Mouse (Mus musculus) left cerebral cortex, adult 8-10 months (tissue): ENCODE measurements around the gene Tango2. TPM values are rescaled to one million over a fixed set of nuclear protein-coding genes. Genes with fewer than 3 reads are reported as not detected.
"Not testable (repeated sequence)": the region's sequence is repeated elsewhere in the genome, so short reads cannot be mapped to it uniquely, and the experiment has no call there.

ENCODE experiments used
- DNase-seq, 2 experiments: peaks; one replicate each; pipeline ENCODE4 v3.0.0; 2022; ENCODE audit warnings: low spot score in 2 of 2
- total RNA-seq, 4 experiments: library from RNA; stranded (reverse); gene quantifications; 2 replicates each; pipeline ENCODE4 v1.2.4; 2022

Tango2 gene
- total RNA-seq, 4 experiments from 2014 or later: 135 to 145 (median 142) TPM

DNA sequence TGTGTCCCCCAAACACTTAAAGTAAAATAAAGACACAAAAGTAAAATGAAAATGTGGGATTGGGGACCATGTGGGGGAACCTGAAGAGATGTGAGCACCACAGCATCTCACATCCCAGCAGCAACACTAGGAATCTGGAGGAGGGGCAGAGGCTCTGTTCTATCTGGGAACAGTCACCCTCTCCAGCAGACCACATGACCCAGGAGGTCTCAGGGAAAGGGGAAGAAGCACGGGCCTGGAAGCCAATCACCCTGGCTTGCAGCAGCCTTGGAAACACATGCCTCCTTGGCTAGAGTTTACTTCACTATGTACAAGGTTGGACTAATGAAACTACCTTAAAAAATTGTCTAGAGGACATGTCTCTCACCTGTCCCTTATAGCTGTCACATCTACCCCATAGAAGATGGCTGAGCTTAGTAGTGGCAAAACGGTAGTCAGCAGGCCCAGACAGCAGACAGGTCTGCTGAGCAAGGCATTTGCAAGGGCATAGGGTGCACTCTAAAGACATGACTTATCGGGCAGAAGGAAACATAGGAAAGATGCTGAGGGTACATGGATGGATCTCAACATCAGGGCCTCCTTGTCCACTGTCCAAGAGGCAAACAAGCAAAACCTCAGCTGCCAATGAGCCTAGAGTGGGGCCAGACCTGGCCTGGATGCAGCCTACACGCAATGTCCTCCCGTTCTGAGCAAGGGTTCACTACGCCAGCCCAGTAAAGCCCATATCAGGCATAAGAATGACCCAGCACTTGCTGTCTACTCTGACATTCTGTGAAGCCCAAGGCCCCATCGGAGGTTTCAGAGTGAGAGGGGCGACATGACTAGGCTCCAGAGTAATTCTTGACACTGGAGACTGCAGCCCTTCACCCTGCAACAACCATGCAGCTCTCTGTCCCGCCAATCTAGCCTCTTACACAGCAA, 5.0 kb downstream of the Tango2 start:
- DNase-seq: peak in 1 of 2 experiments; percentile 31

DNA sequence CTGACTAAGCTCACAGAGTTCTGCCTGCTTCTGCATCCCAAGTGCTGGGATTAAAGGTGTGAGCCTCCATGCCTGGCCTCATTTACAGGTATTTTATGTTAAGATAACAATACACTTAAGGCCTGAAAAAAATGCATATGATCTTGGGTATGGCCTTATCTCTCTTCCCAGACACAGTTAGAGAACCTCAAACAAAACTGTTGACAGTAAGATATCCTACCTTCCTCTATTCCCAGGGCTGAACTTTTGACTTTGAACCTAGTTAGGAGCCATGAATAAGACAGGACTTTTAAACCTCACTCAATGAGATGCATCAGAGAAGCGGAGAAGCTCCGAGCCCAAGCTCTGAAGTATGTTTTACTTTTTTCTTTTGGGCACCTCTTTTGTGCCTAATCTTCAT, 5.8 kb downstream of the Tango2 start:
- DNase-seq: no peak

GRCm38 (mm10) chr16:18341605-18342004, 6.3 kb downstream of the Tango2 start:
- no peak for DNase-seq

DNA sequence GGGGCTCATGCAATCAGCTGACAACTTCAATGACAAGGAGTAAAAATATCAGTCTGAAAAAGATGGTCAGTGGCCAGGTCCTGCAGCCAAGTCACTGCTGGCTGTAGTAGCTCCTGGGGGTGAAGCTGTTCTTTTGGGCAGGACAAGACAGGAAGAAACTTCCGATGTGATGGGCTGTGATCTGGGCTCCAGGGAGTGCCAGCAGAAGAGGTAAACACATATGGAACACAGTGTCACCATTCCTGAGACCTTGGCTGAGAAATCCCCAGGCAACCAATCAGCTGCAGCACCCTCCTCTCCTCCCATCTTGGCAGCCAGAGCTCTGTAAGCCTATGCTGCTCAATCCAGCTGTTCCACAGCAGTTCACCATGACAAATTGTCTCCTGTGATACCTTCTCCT, 8.0 kb downstream of the Tango2 start:
- DNase-seq: no peak

DNA sequence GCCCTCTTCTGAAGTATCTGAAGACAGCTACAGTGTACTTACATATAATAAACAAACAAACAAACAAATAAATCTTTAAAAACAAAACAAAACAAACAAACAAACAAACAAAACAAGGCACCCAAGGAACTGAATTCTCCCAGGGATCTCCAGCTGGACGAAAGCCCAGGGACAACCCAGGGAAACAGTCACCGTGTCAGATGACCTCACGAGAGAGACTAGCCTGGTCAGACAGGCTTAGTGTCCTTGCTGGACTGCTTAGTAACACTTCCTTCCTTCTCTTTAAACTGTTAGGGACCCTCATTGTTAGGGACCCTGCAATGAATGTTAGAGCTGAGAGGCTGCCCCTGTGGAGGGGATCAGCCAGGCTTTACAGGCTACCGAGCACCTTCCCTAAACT, 10.6 kb downstream of the Tango2 start:
- DNase-seq: no peak

- no peak for DNase-seq
Observed at GRCm38 (mm10) chr16:18335981-18336380, 11.9 kb downstream of the Tango2 start.

DNA sequence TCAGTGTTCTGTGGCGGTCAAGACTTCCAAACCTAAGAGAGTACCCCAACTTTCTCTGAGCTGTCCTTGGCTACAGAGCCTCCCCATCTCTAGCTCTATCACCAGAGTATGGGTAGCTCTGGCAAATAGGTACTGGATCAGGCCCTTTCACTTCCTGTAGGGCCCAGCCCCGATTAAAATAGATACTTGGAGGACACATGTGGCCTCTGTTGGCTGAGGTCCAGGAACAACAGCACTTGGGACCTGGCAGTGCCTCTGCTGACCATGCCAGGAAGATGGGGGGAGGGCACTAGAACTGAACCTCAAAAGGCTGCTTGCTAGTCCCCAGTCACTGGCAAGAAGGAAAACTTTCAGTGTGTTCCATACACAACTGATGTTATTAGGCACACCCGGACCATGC, 13.9 kb downstream of the Tango2 start:
- DNase-seq: no peak

GRCm38 (mm10) chr16:18328524-18328923, 19.4 kb downstream of the Tango2 start:
- DNase-seq: no peak

GRCm38 (mm10) chr16:18327936-18328335, 20.0 kb downstream of the Tango2 start:
- no peak for DNase-seq

DNA sequence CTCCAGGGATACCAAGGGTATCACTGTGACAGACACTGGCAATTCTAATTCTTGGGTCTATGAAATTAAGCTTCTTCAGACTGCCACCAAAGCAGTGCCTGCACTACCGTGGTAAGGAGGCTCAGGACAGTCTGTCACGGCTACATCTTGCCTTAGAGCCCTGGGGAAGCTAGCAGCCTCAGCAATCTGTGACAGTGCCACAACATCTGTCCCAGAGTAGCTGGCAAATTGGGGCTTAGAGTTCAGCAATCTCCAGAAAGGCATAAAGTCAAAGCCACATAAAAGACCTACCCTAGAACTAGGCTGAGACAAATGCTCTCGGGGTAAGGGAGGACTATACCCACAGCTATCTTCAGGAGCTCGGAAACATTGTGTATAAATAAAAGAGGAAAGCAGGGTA, 22.2 kb downstream of the Tango2 start:
- no peak for DNase-seq

GRCm38 (mm10) chr16:18324031-18324430, 23.9 kb downstream of the Tango2 start:
- no peak for DNase-seq

- no peak for DNase-seq
Observed at GRCm38 (mm10) chr16:18323460-18323859, 24.4 kb downstream of the Tango2 start.

- DNase-seq: no peak
Observed at GRCm38 (mm10) chr16:18321443-18321842, 26.5 kb downstream of the Tango2 start.

GRCm38 (mm10) chr16:18318992-18319391, 28.9 kb downstream of the Tango2 start:
- DNase-seq: no peak

GRCm38 (mm10) chr16:18308159-18308558, 39.7 kb downstream of the Tango2 start:
- DNase-seq: no peak

- DNase-seq: not testable (repeated sequence)
Observed at GRCm38 (mm10) chr16:18289614-18290013, 58.3 kb downstream of the Tango2 start.

DNA sequence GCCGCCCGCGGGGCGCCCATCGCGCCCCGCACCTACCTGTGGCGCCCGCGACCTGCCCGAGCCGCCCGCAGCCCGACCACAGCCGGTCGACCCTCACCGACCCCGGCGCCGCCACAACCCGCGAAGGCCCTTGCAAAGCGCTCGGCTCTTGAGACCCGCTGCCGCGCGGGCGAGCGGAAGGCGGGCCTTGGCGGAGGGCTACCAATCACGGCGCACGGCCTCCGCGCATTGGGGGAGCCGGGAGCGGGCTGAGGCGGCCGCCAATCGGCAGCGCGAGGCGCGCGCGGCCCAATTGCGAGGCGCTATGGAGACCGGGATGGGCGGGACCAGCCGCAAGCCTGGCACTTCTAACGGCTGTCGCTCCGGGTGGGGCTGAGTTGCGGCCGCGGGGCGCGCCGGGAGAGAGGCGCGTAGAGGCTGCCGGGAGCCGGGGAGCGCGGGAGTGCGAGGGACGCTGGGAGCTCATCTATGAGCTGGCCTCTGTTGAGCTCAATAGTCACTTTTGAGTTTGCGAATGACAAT, 58.8 kb downstream of the Tango2 start, which contains the start of gene Dgcr8:
Gene Dgcr8, minus strand, starts transcription at position 180 of the 522 bp plus-strand sequence.
- DNase-seq: peak; percentile 93 to 98

- peak in 1 of 2 experiments; percentile 48 for DNase-seq
Observed at GRCm38 (mm10) chr16:18288581-18289061, 59.3 kb downstream of the Tango2 start.

GRCm38 (mm10) chr16:18288166-18288565, 59.7 kb downstream of the Tango2 start:
- no peak for DNase-seq

GRCm38 (mm10) chr16:18275166-18275565, 72.7 kb downstream of the Tango2 start:
- DNase-seq: no peak

DNA sequence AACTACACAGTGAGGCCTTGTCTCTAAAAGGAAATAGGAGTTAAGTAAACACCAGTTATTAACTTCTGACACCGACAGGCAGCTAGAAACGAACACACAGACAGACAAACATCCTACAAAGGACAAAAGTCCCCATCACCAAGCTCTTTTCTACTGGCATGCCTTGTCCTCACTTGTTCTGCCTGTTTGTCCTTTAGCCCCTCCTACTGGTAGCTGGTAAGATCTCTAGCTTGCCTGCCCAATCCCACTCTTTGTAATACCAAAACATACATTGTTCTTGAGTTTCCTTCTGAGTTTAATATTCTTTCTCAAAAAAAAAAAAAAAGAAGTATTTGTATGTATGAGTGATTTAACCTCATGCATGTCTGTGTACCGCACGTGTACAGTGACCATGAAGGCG, 79.7 kb downstream of the Tango2 start:
- DNase-seq: no peak

DNA sequence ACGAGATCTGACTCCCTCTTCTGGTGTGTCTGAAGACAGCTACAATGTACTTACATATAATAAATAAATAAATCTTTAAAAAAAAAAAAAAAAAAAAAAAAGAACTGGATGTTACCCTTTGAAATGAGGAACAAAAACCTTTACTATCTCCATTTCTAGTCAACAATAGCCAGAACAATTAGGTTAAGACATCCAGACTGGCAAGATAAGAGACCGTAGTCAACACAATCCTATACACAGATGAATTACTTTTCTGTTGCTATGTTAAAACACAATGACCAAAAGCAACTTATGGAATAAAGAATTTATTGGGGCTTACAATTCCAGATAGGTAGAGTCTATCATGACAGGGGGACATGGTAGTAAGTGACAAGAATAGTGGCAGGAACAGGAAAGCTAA, 82.9 kb downstream of the Tango2 start:
- no peak for DNase-seq

GRCm38 (mm10) chr16:18258221-18258620, 89.7 kb downstream of the Tango2 start, which contains the start of gene Gm49776:
Gene Gm49776 (minus strand): TSS chr16:18258321.
- no peak for DNase-seq
